Mouse (Mus musculus) liver, embryonic 14.5 days (tissue): ENCODE measurements around the gene Foxf2.

ENCODE experiments used
- CTCF ChIP-seq: IDR thresholded peaks from 2 replicates; pipeline ENCODE4 v1.5.1; 2016; ENCODE audit warnings: antibody characterized with exemption, low read depth, control low read depth
- EP300 ChIP-seq: IDR thresholded peaks from 2 replicates; pipeline ENCODE4 v1.6.1; 2016; ENCODE audit warnings: antibody characterized with exemption, low read depth

GRCm38 (mm10) chr13:31658212-31658611 lies 32.6 kb downstream of the Foxf2 start:
- no peak for TF ChIP-seq CTCF
- no peak for TF ChIP-seq EP300
